Mouse (Mus musculus): ENCODE results near the gene Hlf.

- TF ChIP-seq POLR2A (IDR thresholded peaks at IDR 0.05; ENCODE audit: low read depth, low read length) (no peak), CTCF (IDR thresholded peaks at IDR 0.05; ENCODE audit: extremely low read depth, insufficient read depth, insufficient read length, insufficient replicate concordance) (no peak)
Measured at GRCm38 (mm10) chr11:90326836-90327235, 63.9 kb downstream of the Hlf start.

Data from spleen, adult 2 months (tissue).